Mouse (Mus musculus) limb, embryonic 10.5 days (tissue): Measurements from ENCODE around the gene Hook2. TPM values are rescaled to one million over a fixed set of nuclear protein-coding genes. Genes with fewer than 3 reads are reported as not detected.

Experiments used
- DNase-seq: peaks from one replicate; pipeline ENCODE4 v3.0.0-alpha.2; 2017; ENCODE audit warnings: low spot score
- H3K27ac ChIP-seq: fragments of 300-500 bp; sonication (generic); 2 replicates; pipeline ENCODE4 v1.5.1; 2016; ENCODE audit warnings: mild to moderate bottlenecking
- H3K27me3 ChIP-seq: fragments of 300-500 bp; sonication (generic); 2 replicates; pipeline ENCODE4 v1.6.1; 2016; ENCODE audit warnings: low read depth, mild to moderate bottlenecking; ENCODE audit not compliant: poor library complexity, severe bottlenecking
- H3K36me3 ChIP-seq: fragments of 300-500 bp; sonication (generic); 2 replicates; pipeline ENCODE4 v1.6.1; 2016; ENCODE audit warnings: mild to moderate bottlenecking, moderate library complexity
- H3K4me1 ChIP-seq: fragments of 300-500 bp; sonication (generic); 2 replicates; pipeline ENCODE4 v1.6.1; 2016
- H3K4me3 ChIP-seq: fragments of 300-500 bp; sonication (generic); 2 replicates; pipeline ENCODE4 v1.5.1; 2016; ENCODE audit warnings: mild to moderate bottlenecking, moderate library complexity
- H3K9me3 ChIP-seq: fragments of 300-500 bp; sonication (generic); replicated peaks from 2 replicates; pipeline ENCODE4 v1.6.1; 2016; ENCODE audit warnings: mild to moderate bottlenecking
- WGBS: fragments of 180-500 bp; shearing (Covaris S2); methylation state at CpG from one replicate; pipeline ENCODE4 v1.1.7; 2016; 5-methylcytosine and 5-hydroxymethylcytosine counted together
- polyA plus RNA-seq: library from polyadenylated mRNA; unstranded; fragments of >200 nt; fragmentation: Nextera tagmentation; extraction: Ambion mirVana; gene quantifications from 2 replicates; pipeline ENCODE4 v1.2.1, GENCODE M21; 2016

The Hook2 gene
- polyA plus RNA-seq, 1 experiment from 2014 or later: 19.1 TPM

GRCm38 (mm10) chr8:84976031-84976762 lies 14.2 kb upstream of the Hook2 start:
- peak overlapping the region; percentile 63 for H3K4me3 ChIP-seq
- peaks cover 67% of the 10 kb centered on the region for H3K4me1 ChIP-seq
- peaks cover 40% of the 10 kb centered on the region for H3K36me3 ChIP-seq
- peak overlapping the region; percentile 85 for H3K27ac ChIP-seq
- DNase-seq: peak; percentile 96
- no peaks in the 10 kb centered on the region for H3K9me3 ChIP-seq
- peaks cover 33% of the 10 kb centered on the region for H3K27me3 ChIP-seq
- under 1% methylated on average over 61 of the region's 61 CpGs for WGBS

- Histone ChIP-seq H3K9me3 (no peaks in the 10 kb centered on the region), H3K27ac (peak overlapping the region; percentile 85), H3K4me3 (peak overlapping the region; percentile 63), H3K36me3 (peaks cover 33% of the 10 kb centered on the region), H3K4me1 (peaks cover 71% of the 10 kb centered on the region), H3K27me3 (peaks cover 33% of the 10 kb centered on the region)
- WGBS: 3% methylated on average over 25 of the region's 25 CpGs
- no peak for DNase-seq
Measured at GRCm38 (mm10) chr8:84976763-84977434, 13.5 kb upstream of the Hook2 start.

DNA sequence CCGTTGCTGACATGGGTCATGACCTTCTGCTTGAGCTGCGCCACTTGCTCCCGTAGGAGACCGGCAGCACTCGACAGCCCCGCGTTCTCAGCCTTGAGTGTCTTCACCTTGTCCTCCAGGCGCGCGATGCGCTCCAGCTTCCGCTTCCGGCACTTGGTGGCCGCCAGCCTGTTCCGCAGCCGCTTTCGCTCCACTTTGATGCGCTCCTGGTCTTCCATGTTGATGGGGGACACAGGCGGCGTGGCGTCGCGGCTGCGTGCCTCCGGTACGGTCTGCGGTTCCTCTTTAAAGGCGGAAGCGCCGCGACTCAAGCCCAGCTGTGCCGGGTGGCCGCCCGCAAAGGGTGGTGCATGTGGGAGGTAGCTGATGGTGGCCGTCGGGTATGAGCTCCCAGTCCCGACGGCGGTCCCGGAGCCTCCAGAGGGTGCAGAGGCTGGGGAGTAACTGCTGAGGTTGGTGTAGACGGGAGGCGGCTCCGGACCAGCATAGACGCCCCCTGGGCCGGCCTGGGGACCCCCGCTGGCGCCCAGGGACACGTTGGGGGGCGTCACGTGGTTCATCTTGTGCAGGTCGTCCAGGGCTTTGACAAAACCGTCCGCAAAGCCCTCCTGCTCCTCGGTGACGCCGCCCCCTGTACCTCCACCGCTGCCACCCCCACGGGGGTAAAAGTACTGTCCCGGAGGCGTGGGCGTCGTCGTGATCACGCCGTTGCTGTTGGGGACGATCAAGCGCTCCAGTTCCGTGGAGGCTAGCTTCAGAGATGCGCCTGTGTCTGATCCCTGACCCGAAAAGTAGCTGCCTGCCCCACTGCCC lies 12.8 kb upstream of the Hook2 start:
- peaks cover 76% of the 10 kb centered on the region for H3K4me1 ChIP-seq
- under 1% methylated on average over 70 of the region's 70 CpGs for WGBS
- peak overlapping the region; percentile 63 for H3K4me3 ChIP-seq
- peaks cover 33% of the 10 kb centered on the region for H3K27me3 ChIP-seq
- H3K27ac ChIP-seq: peak overlapping the region; percentile 85
- no peaks in the 10 kb centered on the region for H3K9me3 ChIP-seq
- DNase-seq: peak; percentile 75
- H3K36me3 ChIP-seq: peaks cover 25% of the 10 kb centered on the region

- under 1% methylated on average over 63 of the region's 63 CpGs for WGBS
- DNase-seq: peak; percentile 87
- Histone ChIP-seq H3K4me1 (peaks cover 76% of the 10 kb centered on the region), H3K36me3 (peaks cover 18% of the 10 kb centered on the region), H3K27me3 (peaks cover 33% of the 10 kb centered on the region), H3K4me3 (peak within 1 kb of the TSS; percentile 63), H3K9me3 (no peaks in the 10 kb centered on the region), H3K27ac (peak within 1 kb of the TSS; percentile 86)
Measured at GRCm38 (mm10) chr8:84978248-84978940, 12.0 kb upstream of the Hook2 start, which contains the start of gene Junb. Gene Junb, minus strand, starts transcription at chr8:84978718.

GRCm38 (mm10) chr8:84979599-84980421 lies 10.6 kb upstream of the Hook2 start:
- H3K36me3 ChIP-seq: peaks cover 3% of the 10 kb centered on the region
- peaks cover 33% of the 10 kb centered on the region for H3K27me3 ChIP-seq
- peak overlapping the region; percentile 63 for H3K4me3 ChIP-seq
- peak; percentile 92 for DNase-seq
- peak overlapping the region; percentile 86 for H3K27ac ChIP-seq
- peaks cover 86% of the 10 kb centered on the region for H3K4me1 ChIP-seq
- 5% methylated on average over 37 of the region's 42 CpGs for WGBS
- H3K9me3 ChIP-seq: no peaks in the 10 kb centered on the region

GRCm38 (mm10) chr8:84980622-84981358 lies 9.6 kb upstream of the Hook2 start:
- H3K4me3 ChIP-seq: peak overlapping the region; percentile 63; the same call in 1 of the 2 replicates
- DNase-seq: no peak
- no peaks in the 10 kb centered on the region for H3K9me3 ChIP-seq
- no peaks in the 10 kb centered on the region for H3K36me3 ChIP-seq
- H3K27me3 ChIP-seq: peaks cover 33% of the 10 kb centered on the region
- WGBS: 36% methylated on average over 11 of the region's 11 CpGs
- peaks cover 89% of the 10 kb centered on the region for H3K4me1 ChIP-seq
- H3K27ac ChIP-seq: peak overlapping the region; percentile 86

GRCm38 (mm10) chr8:84981644-84982498 lies 8.5 kb upstream of the Hook2 start:
- Histone ChIP-seq H3K4me3 (no peak overlapping the region), H3K27me3 (peaks cover 37% of the 10 kb centered on the region), H3K9me3 (no peaks in the 10 kb centered on the region), H3K4me1 (peaks cover 86% of the 10 kb centered on the region), H3K27ac (peak overlapping the region; percentile 56), H3K36me3 (no peaks in the 10 kb centered on the region)
- 80% methylated on average over 15 of the region's 15 CpGs for WGBS
- no peak for DNase-seq

- H3K27me3 ChIP-seq: peaks cover 37% of the 10 kb centered on the region
- WGBS: 76% methylated on average over 3 of the region's 3 CpGs
- DNase-seq: no peak
- peak overlapping the region; percentile 56 for H3K27ac ChIP-seq
- no peaks in the 10 kb centered on the region for H3K36me3 ChIP-seq
- H3K4me3 ChIP-seq: no peak overlapping the region
- peaks cover 80% of the 10 kb centered on the region for H3K4me1 ChIP-seq
- no peaks in the 10 kb centered on the region for H3K9me3 ChIP-seq
Measured at GRCm38 (mm10) chr8:84982499-84983011, 7.8 kb upstream of the Hook2 start.

DNA sequence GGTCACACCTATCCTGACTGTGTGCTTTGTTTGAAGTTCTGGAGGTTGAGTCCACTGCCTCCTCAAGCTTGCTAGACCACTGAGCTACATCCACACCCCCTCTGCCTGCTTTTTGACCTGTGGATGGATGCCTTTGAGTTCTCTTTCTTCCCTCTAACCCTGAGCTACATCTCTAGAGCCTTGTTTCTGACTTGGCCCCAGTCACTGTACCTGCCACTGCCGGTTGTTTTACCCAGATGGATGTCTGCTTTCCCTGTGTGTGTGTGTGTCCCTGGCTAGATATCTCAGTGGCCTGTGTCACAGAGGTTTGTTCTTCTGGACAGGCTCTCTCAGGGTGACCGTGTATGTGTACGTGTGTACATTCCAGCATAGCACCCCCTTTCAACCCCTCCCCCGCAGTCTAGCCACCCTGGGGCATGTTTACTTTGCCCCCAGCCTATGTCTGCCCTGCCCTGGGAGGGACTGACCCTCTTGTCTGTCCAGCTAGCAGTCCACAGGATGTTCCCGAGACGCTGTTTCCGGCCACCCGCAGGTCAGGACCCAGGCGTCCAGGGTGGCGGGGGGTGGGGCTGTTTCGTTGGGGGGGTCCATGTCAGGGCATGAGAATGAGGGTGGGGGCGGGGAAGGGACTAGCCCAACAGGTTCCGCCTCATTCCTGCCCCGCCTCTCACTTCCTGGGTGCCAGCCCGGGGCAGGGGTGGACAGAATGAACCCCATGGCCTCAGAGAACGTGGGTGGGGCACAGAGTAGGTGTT lies 5.9 kb upstream of the Hook2 start:
- peak; percentile 42 for DNase-seq
- WGBS: 6% methylated on average over 16 of the region's 16 CpGs
- Histone ChIP-seq H3K36me3 (no peaks in the 10 kb centered on the region), H3K27me3 (peaks cover 30% of the 10 kb centered on the region), H3K4me1 (peaks cover 67% of the 10 kb centered on the region), H3K27ac (peak overlapping the region; percentile 89), H3K9me3 (no peaks in the 10 kb centered on the region), H3K4me3 (peak overlapping the region; percentile 66)
